Mouse (Mus musculus) forebrain, embryonic 15.5 days (tissue): ENCODE data around the gene Pias4. TPM values are rescaled to one million over a fixed set of nuclear protein-coding genes. Genes with fewer than 3 reads are reported as not detected.

ENCODE experiments used
- ATAC-seq: fragments of 200-750 bp; cut with Nextera tagmentation; replicated peaks from 2 replicates; pipeline ENCODE4 v1.8.0; 2017; ENCODE audit warnings: mild to moderate bottlenecking, moderate TSS enrichment, moderate library complexity
- H3K27ac ChIP-seq: fragments of 300-500 bp; sonication (generic); replicated peaks from 2 replicates; pipeline ENCODE4 v1.5.1; 2015; ENCODE audit warnings: mild to moderate bottlenecking, inconsistent platforms
- H3K27me3 ChIP-seq: fragments of 300-500 bp; sonication (generic); 2 replicates; pipeline ENCODE4 v1.6.1; 2015; ENCODE audit warnings: inconsistent platforms
- H3K36me3 ChIP-seq: fragments of 300-500 bp; sonication (generic); 2 replicates; pipeline ENCODE4 v1.6.1; 2015; ENCODE audit warnings: mild to moderate bottlenecking, inconsistent platforms
- H3K4me1 ChIP-seq: fragments of 300-500 bp; sonication (generic); 2 replicates; pipeline ENCODE4 v1.6.1; 2015; ENCODE audit warnings: inconsistent platforms
- H3K4me2 ChIP-seq: fragments of 300-500 bp; sonication (generic); replicated peaks from 2 replicates; pipeline ENCODE4 v1.6.1; 2015; ENCODE audit warnings: mild to moderate bottlenecking, inconsistent platforms
- H3K4me3 ChIP-seq: fragments of 300-500 bp; sonication (generic); 2 replicates; pipeline ENCODE4 v1.5.1; 2015; ENCODE audit warnings: mild to moderate bottlenecking, inconsistent platforms
- H3K9ac ChIP-seq: fragments of 300-500 bp; sonication (generic); replicated peaks from 2 replicates; pipeline ENCODE4 v1.6.1; 2015; ENCODE audit warnings: mild to moderate bottlenecking, inconsistent platforms
- H3K9me3 ChIP-seq: fragments of 300-500 bp; sonication (generic); 2 replicates; pipeline ENCODE4 v1.6.1; 2016; ENCODE audit warnings: inconsistent platforms
- WGBS: fragments of 180-500 bp; shearing (Covaris S2); methylation state at CpG from one replicate; pipeline ENCODE4 v1.1.7; 2015; ENCODE audit warnings: mixed read lengths; 5-methylcytosine and 5-hydroxymethylcytosine counted together
- microRNA-seq: library from miRNA; unstranded; fragments of <30 nt; microRNA quantifications from one replicate; pipeline ENCODE4, GENCODE M21; 2016
- polyA plus RNA-seq: library from polyadenylated mRNA; unstranded; fragments of >200 nt; fragmentation: Nextera tagmentation; extraction: Ambion mirVana; gene quantifications from 2 replicates; pipeline ENCODE4 v1.2.1, GENCODE M21; 2015

Pias4 gene
- polyA plus RNA-seq, 1 experiment from 2014 or later = 54.9 TPM

DNA sequence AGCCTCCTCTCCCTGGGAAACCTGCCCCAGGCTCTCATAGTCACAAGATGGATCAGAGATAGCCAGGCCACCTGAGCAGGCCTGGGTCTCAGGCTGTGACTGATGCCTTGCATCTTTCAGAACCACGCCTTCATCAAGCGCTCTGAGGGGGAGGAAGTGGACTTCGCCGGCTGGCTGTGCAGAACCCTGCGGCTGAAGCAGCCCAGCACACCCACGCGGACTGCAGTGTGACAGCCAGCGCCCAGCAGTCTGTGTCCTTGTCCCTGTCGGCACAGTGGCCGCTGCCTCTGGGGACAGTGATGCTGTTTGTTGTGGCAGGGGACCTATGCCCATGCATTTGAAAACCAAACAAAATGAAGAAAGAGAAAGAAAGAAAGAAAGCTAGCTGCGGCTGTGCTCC, 44.2 kb downstream of the Pias4 start:
- H3K4me3 ChIP-seq = no peak overlapping the region
- H3K9ac ChIP-seq = no peak overlapping the region
- no peak overlapping the region for H3K27ac ChIP-seq
- peaks cover 61% of the 10 kb centered on the region for H3K36me3 ChIP-seq
- 82% methylated on average over 11 of the region's 11 CpGs for WGBS
- no peaks in the 10 kb centered on the region for H3K9me3 ChIP-seq
- peaks cover 7% of the 10 kb centered on the region; the same call in 1 of the 2 replicates for H3K27me3 ChIP-seq
- H3K4me2 ChIP-seq = no peak overlapping the region
- H3K4me1 ChIP-seq = peaks cover under 1% of the 10 kb centered on the region; the same call in 1 of the 2 replicates
- ATAC-seq = no peak

GRCm38 (mm10) chr10:81122889-81123288, 44.8 kb downstream of the Pias4 start:
- H3K9ac ChIP-seq = no peak overlapping the region
- peaks cover under 1% of the 10 kb centered on the region; the same call in 1 of the 2 replicates for H3K27me3 ChIP-seq
- H3K36me3 ChIP-seq = peaks cover 65% of the 10 kb centered on the region
- no peaks in the 10 kb centered on the region for H3K4me1 ChIP-seq
- no peak overlapping the region for H3K27ac ChIP-seq
- ATAC-seq = no peak
- no peaks in the 10 kb centered on the region for H3K9me3 ChIP-seq
- H3K4me3 ChIP-seq = no peak overlapping the region
- WGBS = 82% methylated on average over 2 of the region's 2 CpGs
- no peak overlapping the region for H3K4me2 ChIP-seq

DNA sequence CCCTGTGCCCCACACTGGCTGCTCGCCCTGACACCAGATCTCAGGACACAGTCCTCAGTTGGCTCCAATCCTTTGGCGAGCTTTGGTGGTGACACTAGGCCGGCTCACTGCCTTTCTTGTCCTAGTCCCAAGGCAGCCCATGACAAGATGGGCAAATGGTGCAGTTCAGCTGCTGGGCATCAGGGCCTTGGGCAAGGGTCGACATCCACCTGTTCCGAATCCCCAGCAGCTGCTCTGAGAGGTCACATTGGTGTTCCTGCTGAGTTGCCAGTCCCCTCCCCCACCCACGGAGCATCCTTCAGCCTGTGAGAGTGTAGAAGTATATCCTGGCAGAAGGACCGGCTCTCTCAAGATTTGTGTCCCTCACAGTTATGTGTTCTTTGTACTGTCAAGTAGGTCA, 47.1 kb downstream of the Pias4 start:
- 82% methylated on average over 7 of the region's 7 CpGs for WGBS
- Histone ChIP-seq H3K36me3 (peaks cover 85% of the 10 kb centered on the region), H3K4me2 (no peak overlapping the region), H3K9ac (no peak overlapping the region), H3K9me3 (no peaks in the 10 kb centered on the region), H3K27ac (no peak overlapping the region), H3K4me1 (no peaks in the 10 kb centered on the region), H3K27me3 (no peaks in the 10 kb centered on the region), H3K4me3 (no peak overlapping the region)
- ATAC-seq = no peak

DNA sequence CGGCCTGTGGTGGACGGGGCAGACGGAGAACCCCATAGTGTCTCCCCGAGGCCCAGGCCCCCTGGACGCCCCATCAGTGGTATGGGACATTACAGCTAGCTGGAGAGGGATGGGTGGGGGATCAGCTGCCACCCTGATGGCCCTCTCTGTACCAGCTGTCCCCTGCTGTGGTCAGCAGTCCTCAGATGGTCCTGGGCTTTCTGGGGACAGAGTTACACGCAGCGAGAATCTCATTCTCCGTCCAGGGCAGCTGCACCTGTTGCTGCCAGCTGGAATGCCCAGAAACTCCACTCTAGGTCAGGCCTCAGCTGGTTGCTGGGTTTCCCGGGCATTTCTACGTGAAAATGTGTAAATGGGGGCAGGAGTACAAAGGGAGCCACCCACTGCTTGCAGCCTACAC, 48.1 kb downstream of the Pias4 start:
- Histone ChIP-seq H3K4me2 (no peak overlapping the region), H3K27ac (no peak overlapping the region), H3K4me1 (no peaks in the 10 kb centered on the region), H3K9ac (no peak overlapping the region), H3K4me3 (no peak overlapping the region), H3K27me3 (no peaks in the 10 kb centered on the region), H3K9me3 (no peaks in the 10 kb centered on the region), H3K36me3 (peaks cover 94% of the 10 kb centered on the region)
- no peak for ATAC-seq
- 91% methylated on average over 10 of the region's 10 CpGs for WGBS

DNA sequence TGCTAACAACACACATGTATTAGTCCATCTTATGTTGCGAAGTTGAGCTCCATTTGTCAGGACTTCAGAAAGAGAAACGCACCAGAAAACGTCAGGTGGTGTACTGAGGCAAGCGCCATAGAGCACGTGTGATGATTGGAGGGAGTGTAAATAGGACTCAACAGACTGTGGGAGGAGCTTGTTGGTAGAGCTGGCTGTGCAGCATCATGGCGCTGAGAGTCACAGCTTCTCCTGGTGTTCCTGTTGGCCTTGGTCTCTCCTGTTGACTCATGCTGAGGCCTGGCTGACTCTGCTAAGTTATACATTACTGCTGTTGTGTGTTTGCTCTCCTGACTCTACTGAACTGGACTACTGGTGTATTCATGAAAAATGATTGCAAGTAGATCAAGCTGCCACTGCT, 54.8 kb downstream of the Pias4 start:
- Histone ChIP-seq H3K27ac (no peak overlapping the region), H3K36me3 (peaks cover 79% of the 10 kb centered on the region), H3K4me1 (no peaks in the 10 kb centered on the region), H3K27me3 (no peaks in the 10 kb centered on the region), H3K9ac (no peak overlapping the region), H3K4me2 (no peak overlapping the region), H3K4me3 (no peak overlapping the region), H3K9me3 (no peaks in the 10 kb centered on the region)
- WGBS = 95% methylated on average over 6 of the region's 6 CpGs
- no peak for ATAC-seq

DNA sequence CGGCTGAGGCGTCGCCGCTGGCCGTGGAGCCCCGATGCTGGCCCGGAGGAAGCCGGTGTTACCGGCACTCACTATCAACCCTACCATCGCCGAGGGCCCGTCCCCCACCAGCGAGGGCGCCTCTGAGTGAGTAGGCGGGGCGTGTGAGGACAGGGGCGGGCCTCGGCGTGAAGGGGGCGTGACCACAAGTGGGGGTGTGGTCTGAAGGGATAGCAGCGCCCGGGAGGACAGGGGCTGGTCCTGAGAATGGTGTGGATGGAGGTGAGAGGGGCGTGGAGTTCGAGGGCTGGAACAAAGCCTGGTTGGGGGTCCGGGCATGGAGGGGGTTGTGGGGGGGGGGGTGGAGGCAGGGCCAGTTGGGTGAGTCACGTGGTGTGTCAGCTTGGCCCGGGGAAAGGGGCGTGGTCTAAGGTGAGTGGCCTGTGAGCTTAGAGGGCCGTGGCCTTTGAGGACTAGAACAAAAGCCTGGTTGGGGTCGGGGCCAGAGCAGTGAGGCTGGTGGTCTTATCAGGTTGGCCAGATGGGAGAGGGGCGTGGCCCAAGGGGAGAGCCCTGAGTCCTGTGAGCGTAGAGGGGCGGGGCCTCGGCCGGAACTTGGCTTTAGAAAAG, 61.5 kb downstream of the Pias4 start:
- Histone ChIP-seq H3K27me3 (no peaks in the 10 kb centered on the region), H3K9ac (peak overlapping the region; percentile 100), H3K27ac (peak overlapping the region; percentile 100), H3K4me3 (peak overlapping the region; percentile 100), H3K9me3 (no peaks in the 10 kb centered on the region), H3K4me1 (peaks cover 23% of the 10 kb centered on the region), H3K4me2 (peak overlapping the region; percentile 63), H3K36me3 (peaks cover 27% of the 10 kb centered on the region)
- ATAC-seq = peak; percentile 87
- 2% methylated on average over 35 of the region's 35 CpGs for WGBS

GRCm38 (mm10) chr10:81105565-81106112, 62.1 kb downstream of the Pias4 start, which contains the start of gene Map2k2:
TSS of gene Map2k2 (plus strand) at chr10:81105915.
- Histone ChIP-seq H3K4me2 (peak within 1 kb of the TSS; percentile 63), H3K4me3 (peak within 1 kb of the TSS; percentile 100), H3K27me3 (no peaks in the 10 kb centered on the region), H3K36me3 (peaks cover 21% of the 10 kb centered on the region), H3K27ac (peak within 1 kb of the TSS; percentile 100), H3K9ac (peak within 1 kb of the TSS; percentile 100), H3K9me3 (no peaks in the 10 kb centered on the region), H3K4me1 (peaks cover 23% of the 10 kb centered on the region)
- peak; percentile 97 for ATAC-seq
- under 1% methylated on average over 56 of the region's 56 CpGs for WGBS

Small RNA genes within 50 kb of the gene (microRNA-seq; reads per million reads assigned to microRNA genes)
- gene Mir5615-1 (not detected), gene Mir5615-2 (not detected)

Other genes with a start within 250 kb of the Pias4 start
- gene Lmnb2, start 249.7 kb downstream of the Pias4 start, polyA plus RNA-seq = 50.6 and 53.5 TPM in 2 replicates
- 5.5 and 5.9 TPM in 2 replicates for gene Gadd45b, start 237.8 kb downstream of the Pias4 start, polyA plus RNA-seq
- 30.8 and 32.1 TPM in 2 replicates for gene Gng7, start 153.0 kb downstream of the Pias4 start, polyA plus RNA-seq
- gene Diras1, start 142.3 kb downstream of the Pias4 start, polyA plus RNA-seq = 32.6 and 36.0 TPM in 2 replicates
- gene Slc39a3, start 130.5 kb downstream of the Pias4 start, polyA plus RNA-seq = 46.3 TPM in 2 replicates
- 316 and 320 TPM in 2 replicates for gene Sgta, start 107.7 kb downstream of the Pias4 start, polyA plus RNA-seq
- 60.0 and 61.7 TPM in 2 replicates for gene Thop1, start 97.9 kb downstream of the Pias4 start, polyA plus RNA-seq
- gene Creb3l3, start 69.0 kb downstream of the Pias4 start, polyA plus RNA-seq = 0.13 and 0.25 TPM in 2 replicates
- gene Map2k2, start 62.0 kb downstream of the Pias4 start, polyA plus RNA-seq = 211 and 229 TPM in 2 replicates
- gene Zbtb7a, start 32.7 kb downstream of the Pias4 start, polyA plus RNA-seq = 12.1 and 15.1 TPM in 2 replicates
- 633 and 637 TPM in 2 replicates for gene Eef2, start 8.7 kb upstream of the Pias4 start, polyA plus RNA-seq
- gene Dapk3, start 15.1 kb upstream of the Pias4 start, polyA plus RNA-seq = 56.8 and 61.3 TPM in 2 replicates
- 0.14 and 0.19 TPM in 2 replicates for gene 4930442H23Rik, start 15.9 kb upstream of the Pias4 start, polyA plus RNA-seq
- 0.11 TPM in 1 of 2 replicates, not detected in the other for gene Nmrk2, start 34.1 kb upstream of the Pias4 start, polyA plus RNA-seq
- 72.6 and 75.3 TPM in 2 replicates for gene Atcay, start 62.9 kb upstream of the Pias4 start, polyA plus RNA-seq
- 19.5 and 21.2 TPM in 2 replicates for gene Zfr2, start 65.2 kb upstream of the Pias4 start, polyA plus RNA-seq
- gene Matk, start 85.0 kb upstream of the Pias4 start, polyA plus RNA-seq = 22.4 TPM in 2 replicates
- gene Mrpl54, start 99.0 kb upstream of the Pias4 start, polyA plus RNA-seq = 97.3 and 104 TPM in 2 replicates
- 33.5 and 37.5 TPM in 2 replicates for gene Apba3, start 99.0 kb upstream of the Pias4 start, polyA plus RNA-seq
- 8.5 and 9.0 TPM in 2 replicates for gene Tjp3, start 123.7 kb upstream of the Pias4 start, polyA plus RNA-seq
- 123 and 127 TPM in 2 replicates for gene Pip5k1c, start 125.0 kb upstream of the Pias4 start, polyA plus RNA-seq
- gene Cactin, start 153.2 kb upstream of the Pias4 start, polyA plus RNA-seq = 40.7 and 42.4 TPM in 2 replicates
- 3.1 and 4.3 TPM in 2 replicates for gene Tbxa2r, start 160.8 kb upstream of the Pias4 start, polyA plus RNA-seq
- gene Gipc3, start 175.3 kb upstream of the Pias4 start, polyA plus RNA-seq = not detected in 2 replicates
- gene Hmg20b, start 182.6 kb upstream of the Pias4 start, polyA plus RNA-seq = 41.4 and 43.3 TPM in 2 replicates
- 11.2 and 11.9 TPM in 2 replicates for gene Mfsd12, start 189.6 kb upstream of the Pias4 start, polyA plus RNA-seq
- 0.73 and 1.3 TPM in 2 replicates for gene 4930404N11Rik, start 197.9 kb upstream of the Pias4 start, polyA plus RNA-seq
- gene Fzr1, start 210.6 kb upstream of the Pias4 start, polyA plus RNA-seq = 133 and 135 TPM in 2 replicates
- gene Dohh, start 216.5 kb upstream of the Pias4 start, polyA plus RNA-seq = 88.2 and 89.0 TPM in 2 replicates
- gene Gm48551, start 216.5 kb upstream of the Pias4 start, polyA plus RNA-seq = 5.4 and 6.6 TPM in 2 replicates
- 2.9 and 3.1 TPM in 2 replicates for gene Gm48552, start 221.1 kb upstream of the Pias4 start, polyA plus RNA-seq
- gene Smim24, start 225.1 kb upstream of the Pias4 start, polyA plus RNA-seq = 1.2 and 1.8 TPM in 2 replicates